Mouse (Mus musculus): ENCODE results near the gene Chrd.

Chrd gene

DNA sequence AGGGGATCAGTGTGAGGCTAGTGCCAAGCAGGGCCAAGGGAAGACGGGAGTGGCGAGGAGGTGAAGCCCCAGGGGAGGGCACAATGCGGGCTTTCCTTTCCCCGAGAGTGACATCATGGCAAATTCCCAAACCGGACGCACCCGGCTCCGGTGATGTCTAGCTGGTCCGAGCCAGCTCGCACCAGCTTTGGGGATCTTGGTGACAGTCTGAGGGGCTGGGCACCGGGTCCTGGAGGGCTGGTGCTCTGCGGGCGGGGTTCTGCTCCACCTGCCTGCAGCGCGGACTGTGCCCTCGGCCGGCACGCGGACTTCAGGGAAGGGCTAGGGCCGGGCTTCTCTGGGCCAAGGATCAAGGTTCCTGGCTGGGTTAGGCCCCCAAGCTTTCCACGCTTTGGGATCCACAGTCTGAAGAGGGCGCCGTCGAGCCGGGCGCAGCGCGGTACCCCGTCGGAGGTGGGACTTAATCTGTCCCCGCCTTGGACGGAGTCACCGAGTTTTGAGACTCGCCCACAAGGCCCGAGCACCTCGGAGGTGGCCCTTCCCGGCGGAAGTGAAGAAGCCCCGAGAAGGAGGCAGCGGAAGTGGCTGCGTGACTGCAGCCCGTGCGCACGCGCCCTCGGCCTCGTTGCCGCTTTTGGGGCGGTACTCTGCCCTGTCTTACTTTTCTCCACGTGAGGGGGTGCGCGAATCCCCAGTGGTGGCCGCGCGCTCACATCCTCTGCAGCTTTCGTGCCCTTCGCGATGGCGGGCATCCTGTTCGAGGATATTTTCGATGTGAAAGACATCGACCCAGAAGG, 15.5 kb upstream of the Chrd start, which contains the start of the genes Polr2h and Clcn2:
TSS of gene Polr2h (plus strand) at position 485 of the 797 bp plus-strand sequence.
TSS of gene Clcn2 (minus strand) at position 566 of the 797 bp plus-strand sequence.
- ChIA-PET POLR2A (interaction anchor here (0.6 to 9.0 kb wide), 103 partner anchors 8 to 1444 kb away, joined by 3 to 116 read pairs (median 4); partner anchors contain the start of genes Abcf3 (in 3 of the 4), Abcc5 (in 2 of the 4), Alg3 (in 2 of the 4) and Ap2m1 (in 2 of the 4)), CTCF (interaction anchor here (0.5 to 3.8 kb wide), 41 partner anchors 8 to 834 kb away, joined by 3 to 30 read pairs (median 4); partner anchors contain the start of genes Thpo (in 2 of the 4), Ephb3 (in 1 of the 4) and Fam131a (in 1 of the 4))

DNA sequence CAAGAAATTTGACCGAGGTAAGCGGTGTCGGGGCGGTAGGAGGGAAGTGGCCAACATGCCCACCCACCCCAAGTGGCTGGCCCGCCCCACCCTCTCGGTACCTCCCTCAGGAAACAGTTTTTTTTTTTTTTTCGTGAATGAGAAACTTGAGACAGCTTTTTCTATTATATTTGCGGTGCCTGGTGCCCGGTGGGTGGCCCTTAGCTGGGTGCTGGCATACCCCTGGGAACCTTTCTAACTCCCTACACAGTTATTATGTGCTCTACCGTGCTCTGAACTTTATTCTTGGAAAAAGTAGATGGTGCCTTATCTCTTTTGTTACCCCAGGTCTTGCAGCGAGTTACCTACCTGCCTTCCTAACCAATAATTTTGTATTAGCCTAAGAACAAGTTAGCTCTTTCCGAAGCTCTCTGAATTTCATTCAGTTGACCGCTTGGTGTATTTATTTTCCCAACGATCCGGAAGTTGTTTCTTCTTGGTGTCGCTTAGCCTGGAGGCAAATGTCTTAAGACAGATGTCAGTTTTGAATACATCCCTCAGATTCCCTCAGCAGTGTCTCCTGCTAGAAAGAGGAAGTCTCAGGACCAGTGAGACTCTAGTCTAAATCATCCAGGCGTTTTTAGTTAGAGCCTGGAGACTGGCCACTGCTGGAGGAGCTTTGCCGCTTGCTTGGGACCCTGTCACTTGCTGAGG, 14.8 kb upstream of the Chrd start:
- ChIA-PET CTCF (interaction anchor here (0.5 to 3.8 kb wide), 18 partner anchors 8 to 674 kb away, joined by 3 to 30 read pairs (median 7); partner anchors contain the start of gene Fam131a (in 1 of the 4)), POLR2A (interaction anchor here in 3 of 4 experiments (0.6 to 9.0 kb wide), 51 partner anchors 8 to 1443 kb away, joined by 3 to 116 read pairs (median 5); partner anchors contain the start of genes Eif2b5 (in 2 of the 3), Abcf3 (in 1 of the 3), Alg3 (in 1 of the 3) and Ap2m1 (in 1 of the 3))

DNA sequence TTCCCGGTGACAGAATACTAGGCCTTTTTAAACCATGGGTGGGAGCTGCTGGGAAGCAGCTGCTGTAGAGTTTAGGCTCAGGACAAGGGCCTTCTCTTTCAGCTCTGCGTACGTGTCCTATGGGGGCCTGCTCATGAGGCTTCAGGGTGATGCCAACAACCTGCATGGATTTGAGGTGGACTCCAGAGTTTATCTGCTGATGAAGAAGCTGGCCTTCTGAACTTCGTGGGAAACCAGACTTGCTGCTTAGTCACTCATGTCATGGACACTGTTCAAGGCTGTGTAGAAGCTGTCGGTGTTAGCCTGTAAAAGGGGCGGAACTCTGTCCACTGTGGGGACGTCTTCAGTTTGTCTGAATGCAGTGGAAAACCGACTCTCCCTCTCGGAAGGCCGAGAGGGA, 11.1 kb upstream of the Chrd start:
- ChIA-PET CTCF (interaction anchor here in 1 of 4 experiments (1.2 kb wide), 2 partner anchors 8 to 44 kb away, joined by 3 to 4 read pairs; no protein-coding TSS in a partner anchor), POLR2A (interaction anchor here in 2 of 4 experiments (0.6 to 1.9 kb wide), 4 partner anchors 8 to 211 kb away, joined by 3 to 5 read pairs (median 4); no protein-coding TSS in a partner anchor)

DNA sequence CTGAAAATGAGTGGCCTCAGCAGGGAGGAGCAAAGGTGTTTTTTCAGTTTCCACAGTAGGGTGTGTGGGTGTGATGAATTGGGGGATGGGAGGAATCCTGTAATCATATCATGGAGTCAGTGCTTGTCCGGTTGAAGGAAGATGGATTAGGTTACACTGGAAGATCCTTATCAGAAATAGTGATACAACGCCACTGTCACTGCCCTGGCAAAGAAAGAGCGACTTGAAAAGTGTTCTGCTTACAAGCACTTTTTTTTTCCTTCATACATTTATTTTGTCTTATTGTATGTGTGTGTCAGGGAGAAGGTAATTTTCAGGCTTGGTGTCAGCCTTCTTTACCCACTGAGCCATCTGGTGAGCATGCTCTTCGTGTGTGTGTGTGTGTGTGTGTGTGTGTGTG, 10.2 kb upstream of the Chrd start:
- ChIA-PET POLR2A (interaction anchor here in 2 of 4 experiments (0.7 to 1.9 kb wide), 5 partner anchors 13 to 176 kb away, joined by 3 to 5 read pairs (median 3); no protein-coding TSS in a partner anchor), CTCF (interaction anchor here in 1 of 4 experiments (0.7 kb wide), 1 partner anchor 39 kb away, joined by 4 read pairs; no protein-coding TSS in a partner anchor)

DNA sequence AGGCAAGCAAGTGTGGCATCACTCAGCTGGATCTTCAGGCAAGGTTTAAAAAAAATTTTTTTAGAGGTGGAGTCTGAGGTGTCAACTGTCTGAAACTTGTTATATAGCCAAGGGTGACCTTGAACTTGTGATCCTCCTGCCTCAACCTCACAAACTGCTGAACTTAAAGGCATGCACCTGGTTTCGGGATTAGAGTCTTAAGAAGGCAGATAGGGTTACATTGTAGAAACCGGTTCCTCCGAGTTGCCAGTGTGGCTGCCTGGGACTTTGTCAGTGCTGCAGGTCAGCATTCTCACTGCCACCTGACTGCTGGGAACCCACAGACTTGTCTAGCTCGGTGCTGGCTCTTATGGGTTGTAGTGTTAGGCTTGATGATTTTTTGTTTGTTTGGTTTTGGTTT, 9.7 kb upstream of the Chrd start:
- CTCF ChIA-PET: interaction anchor here in 1 of 4 experiments (2.0 kb wide), 1 partner anchor 41 kb away, joined by 16 read pairs; no protein-coding TSS in a partner anchor
- POLR2A ChIA-PET: interaction anchor here in 3 of 4 experiments (0.6 to 1.9 kb wide), 9 partner anchors 14 to 481 kb away, joined by 3 to 10 read pairs (median 4); partner anchors contain the start of gene Ephb3 (in 1 of the 3)

DNA sequence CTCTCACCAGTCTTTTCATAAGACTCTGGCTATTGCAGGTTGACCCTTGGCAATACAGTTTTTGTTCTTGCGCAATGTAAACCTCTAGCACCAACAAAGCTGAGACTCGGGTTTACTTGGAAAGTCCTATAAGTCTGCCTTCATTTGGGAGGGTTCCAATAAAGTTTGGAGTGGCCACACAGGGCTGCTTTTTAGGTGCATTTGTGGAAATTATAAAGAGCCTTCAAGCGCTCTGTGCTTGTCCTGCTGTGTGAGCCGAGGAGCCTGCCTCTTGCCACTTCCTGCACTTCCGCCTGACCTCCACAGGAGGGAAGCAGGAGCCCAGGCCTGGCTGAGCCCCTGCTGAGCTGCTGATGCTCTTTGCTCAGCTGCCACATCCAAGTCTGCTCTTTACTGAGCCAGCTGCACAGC, 8.6 kb upstream of the Chrd start:
- ChIA-PET CTCF (interaction anchor here (0.5 to 2.0 kb wide), 23 partner anchors 9 to 534 kb away, joined by 3 to 21 read pairs (median 5); partner anchors contain the start of genes Ephb3 (in 1 of the 4) and Thpo (in 1 of the 4)), POLR2A (interaction anchor here in 3 of 4 experiments (0.6 to 4.3 kb wide), 16 partner anchors 8 to 480 kb away, joined by 3 to 30 read pairs (median 4); partner anchors contain the start of genes Chrd (in 1 of the 3), Clcn2 (in 1 of the 3), Ephb3 (in 1 of the 3) and Polr2h (in 1 of the 3))

DNA sequence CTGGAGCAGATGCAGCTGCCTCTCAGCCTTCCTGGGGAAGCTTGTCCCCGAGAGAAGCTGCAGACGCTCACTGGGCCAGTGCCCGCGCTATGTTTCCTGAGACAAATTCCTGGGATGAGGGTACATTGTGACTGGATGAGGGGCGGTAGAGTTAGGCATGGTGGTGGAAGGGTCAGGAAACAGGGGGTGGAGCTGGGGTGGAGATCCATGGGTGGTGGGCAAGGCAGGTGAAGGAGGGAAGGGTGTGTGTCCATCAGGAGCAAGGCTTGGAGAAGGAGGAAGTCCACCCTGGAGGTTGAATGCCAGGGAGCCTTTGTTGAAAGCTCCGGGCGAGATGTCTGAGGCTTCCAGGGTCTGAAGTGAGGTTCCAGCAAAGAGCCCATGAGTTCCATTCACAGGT, 7.6 kb upstream of the Chrd start:
- ChIA-PET POLR2A (interaction anchor here in 2 of 4 experiments (0.7 to 4.3 kb wide), 8 partner anchors 8 to 479 kb away, joined by 3 to 30 read pairs (median 4); partner anchors contain the start of genes Clcn2 (in 2 of the 2), Polr2h (in 2 of the 2) and Ephb3 (in 1 of the 2)), CTCF (interaction anchor here (0.7 to 1.7 kb wide), 11 partner anchors 10 to 479 kb away, joined by 3 to 21 read pairs (median 4); partner anchors contain the start of gene Ephb3 (in 1 of the 4))

DNA sequence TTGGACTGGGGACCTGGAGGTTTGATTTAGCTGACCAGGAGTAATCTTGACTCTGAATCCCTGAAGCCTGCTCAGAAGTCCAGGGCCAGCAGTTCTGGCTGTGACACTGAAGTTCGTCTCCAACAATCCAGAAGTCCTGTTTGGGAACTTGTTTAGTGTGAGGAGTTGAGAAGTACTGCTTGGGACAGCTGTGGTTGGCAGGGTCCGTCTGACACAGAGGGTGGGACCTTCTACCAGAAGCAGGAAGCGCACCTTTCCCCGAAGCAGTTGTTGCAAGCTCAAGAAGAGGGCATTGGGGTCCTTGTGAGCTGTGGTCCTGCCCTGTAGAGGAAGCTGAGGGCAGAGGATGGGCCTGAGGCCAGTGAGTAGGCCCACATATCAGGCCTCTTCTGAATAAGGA, 7.2 kb upstream of the Chrd start:
- ChIA-PET POLR2A (interaction anchor here in 2 of 4 experiments (0.7 to 4.3 kb wide), 7 partner anchors 9 to 479 kb away, joined by 3 to 30 read pairs (median 4); partner anchors contain the start of genes Clcn2 (in 2 of the 2), Polr2h (in 2 of the 2) and Ephb3 (in 1 of the 2)), CTCF (interaction anchor here in 3 of 4 experiments (0.8 to 1.9 kb wide), 6 partner anchors 8 to 39 kb away, joined by 3 to 20 read pairs (median 6); partner anchors contain the start of genes Clcn2 (in 1 of the 3) and Polr2h (in 1 of the 3))

DNA sequence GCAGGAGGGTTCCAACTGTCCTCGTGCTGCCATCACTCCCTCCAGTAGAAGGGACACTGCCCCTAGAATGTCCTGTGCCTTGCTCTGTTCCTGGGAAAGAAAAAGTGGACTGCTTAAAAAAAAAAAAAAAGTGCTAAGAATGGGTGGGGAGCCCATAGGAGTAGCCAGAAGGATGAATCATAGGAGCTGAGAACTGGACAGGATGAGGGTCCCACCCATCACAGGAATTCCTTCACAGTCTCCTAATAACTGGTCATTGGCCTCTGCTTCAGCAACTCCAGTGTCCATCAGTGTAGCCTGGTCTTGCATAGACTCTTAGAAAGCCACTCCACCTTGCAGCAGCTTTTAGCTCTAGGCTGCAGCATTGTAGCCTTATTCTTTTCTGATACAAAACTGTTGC, 6.5 kb upstream of the Chrd start:
- CTCF ChIA-PET: interaction anchor here in 2 of 4 experiments (0.5 to 1.9 kb wide), 4 partner anchors 9 to 449 kb away, joined by 3 to 9 read pairs (median 3); partner anchors contain the start of genes Clcn2 (in 1 of the 2) and Polr2h (in 1 of the 2)
- POLR2A ChIA-PET: interaction anchor here in 3 of 4 experiments (0.6 to 4.3 kb wide), 7 partner anchors 9 to 478 kb away, joined by 3 to 30 read pairs (median 4); partner anchors contain the start of genes Clcn2 (in 2 of the 3), Polr2h (in 2 of the 3) and Ephb3 (in 1 of the 3)

DNA sequence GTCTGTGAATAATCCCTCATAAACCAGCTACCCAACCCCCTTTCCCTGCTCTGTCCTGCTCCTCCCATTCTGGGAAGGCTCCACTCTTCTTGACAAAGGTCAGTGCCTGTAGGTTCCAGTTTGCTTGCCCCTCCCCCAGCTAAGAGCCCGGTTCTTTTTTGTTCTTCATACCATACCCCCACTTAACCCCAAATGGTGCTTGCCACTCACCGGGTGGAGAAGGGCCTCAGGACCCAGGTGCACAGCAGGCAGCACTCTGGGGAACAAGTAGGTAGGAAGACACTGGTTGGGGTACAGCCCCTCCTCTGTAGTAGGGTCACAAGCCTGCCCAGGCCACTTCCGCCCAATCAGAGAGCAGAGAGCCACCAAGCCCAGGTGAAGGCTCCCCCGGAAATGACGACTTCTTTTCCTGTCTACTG, 2.6 kb upstream of the Chrd start:
- ChIA-PET CTCF (interaction anchor here (0.5 to 3.0 kb wide), 10 partner anchors 9 to 781 kb away, joined by 3 to 14 read pairs (median 4); partner anchors contain the start of genes Clcn2 (in 1 of the 4) and Polr2h (in 1 of the 4)), POLR2A (interaction anchor here in 3 of 4 experiments (0.5 to 3.0 kb wide), 15 partner anchors 9 to 1533 kb away, joined by 3 to 35 read pairs (median 3); partner anchors contain the start of genes Clcn2 (in 2 of the 3) and Polr2h (in 1 of the 3))

DNA sequence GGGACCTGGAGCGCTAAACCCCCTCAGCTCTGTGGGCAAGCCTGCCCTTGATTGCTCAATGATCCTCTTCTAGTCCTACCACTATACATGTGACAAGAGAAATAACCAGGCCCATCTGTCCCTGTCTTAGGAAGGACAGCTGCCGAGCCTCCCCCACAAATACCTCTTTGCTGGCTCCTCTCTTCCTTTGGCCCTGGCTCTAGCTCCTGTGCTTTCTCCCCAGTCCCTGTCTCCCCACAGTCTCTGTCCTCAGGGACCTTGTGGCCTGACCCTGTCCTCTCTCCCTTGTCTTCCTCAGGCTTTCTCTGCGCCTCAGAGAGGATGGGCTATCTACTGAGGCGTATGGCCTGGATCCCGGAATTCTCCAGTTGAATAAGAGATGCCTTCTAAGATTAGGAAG, 1.2 kb upstream of the Chrd start:
- POLR2A ChIA-PET: interaction anchor here (0.6 to 3.8 kb wide), 6 partner anchors 10 to 433 kb away, joined by 3 to 35 read pairs (median 4); partner anchors contain the start of genes Clcn2 (in 2 of the 4) and Polr2h (in 2 of the 4)
- CTCF ChIA-PET: interaction anchor here in 2 of 4 experiments (0.7 to 3.0 kb wide), 3 partner anchors 15 to 459 kb away, joined by 3 to 14 read pairs (median 3); partner anchors contain the start of genes Clcn2 (in 1 of the 2) and Polr2h (in 1 of the 2)

DNA sequence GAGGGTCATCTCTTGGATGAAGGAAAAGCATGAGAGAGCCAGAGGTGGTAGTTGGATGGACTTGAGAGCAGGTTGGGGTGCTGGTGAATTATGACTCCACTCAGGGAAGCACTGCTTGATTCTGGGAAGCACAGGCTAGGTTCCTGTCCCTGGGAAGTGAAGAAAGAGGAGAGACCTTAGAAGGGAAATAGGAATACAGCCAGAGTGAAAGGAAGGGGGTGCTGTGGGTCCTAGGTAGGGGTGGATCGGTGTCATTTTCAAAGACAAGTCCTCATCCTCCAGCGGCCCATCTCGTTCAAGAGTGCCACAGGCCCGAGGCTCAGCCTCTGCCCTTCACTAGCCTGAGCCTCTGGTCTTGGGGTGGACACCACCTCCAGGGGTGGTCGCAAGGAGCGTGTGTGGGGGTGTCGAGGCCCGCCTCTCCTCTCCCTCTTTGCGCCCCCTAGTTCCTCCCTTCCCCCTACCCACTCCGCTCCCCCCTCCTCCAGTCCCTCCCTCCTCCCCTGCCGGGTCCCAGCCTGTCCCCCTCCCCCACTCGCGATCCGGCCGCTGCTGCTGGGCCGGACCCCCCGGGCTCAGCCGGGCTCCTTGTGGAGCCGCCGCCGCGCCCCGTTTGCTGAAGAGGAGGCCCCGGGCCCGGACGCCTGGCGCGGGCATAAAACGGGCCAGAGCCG, 539 bp upstream of the Chrd start:
- CTCF ChIA-PET: no interaction called here
- POLR2A ChIA-PET: interaction anchor here (0.6 to 3.8 kb wide), 6 partner anchors 8 to 30 kb away, joined by 3 to 35 read pairs (median 4); partner anchors contain the start of genes Clcn2 (in 3 of the 4) and Polr2h (in 3 of the 4)

DNA sequence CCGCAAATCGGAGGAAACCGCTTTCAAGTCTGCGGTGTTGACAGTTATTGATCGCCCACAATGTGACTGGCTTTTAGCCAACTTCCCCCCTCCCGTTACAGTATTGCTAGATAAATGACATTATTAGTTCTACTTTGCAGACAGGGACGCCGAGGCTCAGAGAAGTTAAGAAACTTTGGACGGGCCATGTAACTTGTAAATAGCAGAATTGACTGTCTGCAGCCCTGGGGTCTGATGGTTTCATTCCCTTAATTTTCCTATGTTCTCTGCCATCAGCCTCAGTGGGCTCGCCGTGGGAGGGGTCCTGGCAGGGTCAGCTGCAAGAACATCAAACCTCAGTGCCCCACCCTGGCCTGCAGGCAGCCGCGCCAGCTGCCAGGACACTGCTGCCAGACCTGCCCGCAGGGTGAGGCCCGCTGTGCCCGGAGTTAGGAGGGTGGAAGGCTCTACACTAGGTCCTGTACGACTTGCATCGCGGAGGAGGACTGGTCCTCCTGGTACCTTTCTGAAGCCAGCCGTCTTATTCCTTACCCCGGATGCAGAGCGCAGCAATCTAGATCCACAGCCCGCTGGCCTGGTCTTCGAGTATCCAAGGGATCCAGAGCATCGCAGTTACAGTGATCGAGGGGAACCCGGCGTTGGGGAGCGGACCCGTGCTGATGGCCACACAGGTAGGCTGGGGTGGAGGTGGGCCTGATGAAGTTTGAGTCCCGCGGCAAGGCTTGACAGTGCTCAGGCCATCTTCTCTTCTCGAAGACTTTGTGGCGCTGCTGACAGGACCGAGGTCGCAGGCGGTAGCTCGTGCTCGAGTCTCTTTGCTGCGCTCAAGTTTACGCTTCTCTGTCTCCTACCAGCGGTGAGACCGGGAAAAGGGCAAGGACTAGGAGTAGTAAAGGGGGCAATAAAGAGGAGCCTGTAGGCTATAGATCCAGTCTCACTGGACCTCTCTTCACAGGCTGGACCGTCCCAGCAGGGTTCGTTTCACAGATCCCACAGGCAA, 1.1 kb downstream of the Chrd start, which contains the start of gene Thpo:
TSS of gene Thpo (minus strand) at position 781 of the 1,000 bp plus-strand sequence.
- ChIA-PET CTCF (interaction anchor here in 3 of 4 experiments (0.7 to 1.5 kb wide), 4 partner anchors 9 to 17 kb away, joined by 3 to 6 read pairs (median 3); partner anchors contain the start of genes Clcn2 (in 1 of the 3) and Polr2h (in 1 of the 3)), POLR2A (interaction anchor here in 2 of 4 experiments (1.0 to 3.8 kb wide), 4 partner anchors 17 to 32 kb away, joined by 3 to 13 read pairs (median 5); partner anchors contain the start of genes Clcn2 (in 1 of the 2) and Polr2h (in 1 of the 2))

DNA sequence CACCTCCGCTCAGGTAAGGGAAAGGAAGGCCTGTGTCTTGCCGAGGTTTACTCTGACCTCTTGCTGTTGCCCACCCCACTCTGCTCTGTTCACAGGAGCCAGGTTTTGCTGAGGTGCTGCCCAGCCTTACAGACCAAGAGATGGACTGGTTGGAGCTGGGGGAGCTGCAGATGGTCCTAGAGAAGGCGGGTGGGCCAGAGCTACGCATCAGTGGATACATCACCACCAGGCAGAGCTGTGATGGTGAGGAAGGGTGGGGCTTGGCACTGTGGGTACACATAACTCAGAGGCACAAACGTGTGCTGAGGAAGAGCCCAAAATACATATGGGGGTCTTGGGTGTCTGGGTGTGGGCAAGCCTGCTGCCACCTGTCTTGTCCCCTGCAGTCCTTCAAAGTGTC, 2.7 kb downstream of the Chrd start:
- ChIA-PET CTCF (interaction anchor here in 1 of 4 experiments (1.0 kb wide), 1 partner anchor 29 kb away, joined by 3 read pairs; no protein-coding TSS in a partner anchor), POLR2A (interaction anchor here in 1 of 4 experiments (0.6 kb wide), 1 partner anchor 9 kb away, joined by 3 read pairs; no protein-coding TSS in a partner anchor)

DNA sequence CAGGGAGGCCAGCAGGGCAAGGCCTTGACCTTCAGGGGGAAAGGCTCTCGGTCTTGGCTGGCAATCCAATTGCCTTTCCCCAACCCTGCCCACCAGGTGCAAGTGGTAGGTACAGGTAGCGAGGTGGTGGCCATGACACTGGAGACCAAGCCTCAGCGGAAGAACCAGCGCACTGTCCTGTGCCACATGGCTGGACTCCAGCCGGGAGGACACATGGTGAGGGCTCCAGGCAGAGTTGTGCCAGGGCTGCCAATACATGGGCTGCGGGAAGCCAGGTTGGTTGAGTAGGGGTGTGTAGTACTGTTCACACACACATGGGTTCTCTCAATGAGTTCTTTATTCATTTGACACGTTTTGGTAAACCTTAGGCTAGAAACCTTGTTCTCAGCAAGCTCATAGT, 3.2 kb downstream of the Chrd start:
- CTCF ChIA-PET: no interaction called here
- POLR2A ChIA-PET: no interaction called here

All from embryonic stem cell, embryonic (primary cell).